Mouse (Mus musculus): Measurements from ENCODE around the gene Bst2. TPM values are rescaled to one million over a fixed set of nuclear protein-coding genes. Genes with fewer than 3 reads are reported as not detected.

Gene Bst2
- polyA plus RNA-seq, 1 experiment from 2014 or later = 11.8 TPM

DNA sequence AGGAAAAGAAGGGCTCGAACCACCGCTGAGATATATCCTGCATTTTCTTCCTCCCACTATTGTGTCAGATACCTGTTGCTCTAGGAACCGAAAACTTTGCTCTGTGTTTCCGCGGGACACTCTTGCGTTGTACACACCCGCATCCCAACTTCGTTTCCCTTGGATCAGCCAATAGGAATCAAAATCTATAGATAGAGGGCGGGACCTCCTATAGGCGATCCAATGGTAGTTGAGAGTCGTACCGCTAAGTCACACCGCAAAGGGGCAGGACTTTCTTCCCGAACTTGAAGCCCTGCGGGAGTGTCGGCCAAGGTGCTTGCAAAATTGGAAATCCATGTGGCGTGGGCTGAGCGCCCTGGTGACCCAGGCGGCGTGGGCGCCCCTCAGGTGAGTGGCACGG, 48.8 kb downstream of the Bst2 start:
- Histone ChIP-seq H3K4me1 (replicated peaks; ENCODE audit: control insufficient read depth, insufficient read depth, low read length) (peaks cover 15% of the 10 kb centered on the region), H3K27ac (ENCODE audit: low read depth) (peak overlapping the region; percentile 83; the same call in 1 of the 2 replicates), H3K27me3 (replicated peaks; ENCODE audit: control insufficient read depth, insufficient read depth, low read length) (no peaks in the 10 kb centered on the region), H3K9ac (ENCODE audit: low read length) (peak overlapping the region; percentile 67), H3K4me3 (ENCODE audit: low read depth, low read length) (peak overlapping the region; percentile 86), H3K9me3 (ENCODE audit: control insufficient read depth, low read length) (no peaks in the 10 kb centered on the region), H3K36me3 (ENCODE audit: control insufficient read depth, insufficient read depth, low read length) (peaks cover 28% of the 10 kb centered on the region), H3K4me2 (ENCODE audit: low read length) (peak overlapping the region; percentile 95)
- WGBS = under 1% methylated on average over 22 of the region's 22 CpGs
- peak; percentile 95 for DNase-seq (ENCODE audit: low spot score)
- ATAC-seq (replicated peaks; ENCODE audit: low FRiP score, low TSS enrichment, low read depth) = peak; percentile 87

DNA sequence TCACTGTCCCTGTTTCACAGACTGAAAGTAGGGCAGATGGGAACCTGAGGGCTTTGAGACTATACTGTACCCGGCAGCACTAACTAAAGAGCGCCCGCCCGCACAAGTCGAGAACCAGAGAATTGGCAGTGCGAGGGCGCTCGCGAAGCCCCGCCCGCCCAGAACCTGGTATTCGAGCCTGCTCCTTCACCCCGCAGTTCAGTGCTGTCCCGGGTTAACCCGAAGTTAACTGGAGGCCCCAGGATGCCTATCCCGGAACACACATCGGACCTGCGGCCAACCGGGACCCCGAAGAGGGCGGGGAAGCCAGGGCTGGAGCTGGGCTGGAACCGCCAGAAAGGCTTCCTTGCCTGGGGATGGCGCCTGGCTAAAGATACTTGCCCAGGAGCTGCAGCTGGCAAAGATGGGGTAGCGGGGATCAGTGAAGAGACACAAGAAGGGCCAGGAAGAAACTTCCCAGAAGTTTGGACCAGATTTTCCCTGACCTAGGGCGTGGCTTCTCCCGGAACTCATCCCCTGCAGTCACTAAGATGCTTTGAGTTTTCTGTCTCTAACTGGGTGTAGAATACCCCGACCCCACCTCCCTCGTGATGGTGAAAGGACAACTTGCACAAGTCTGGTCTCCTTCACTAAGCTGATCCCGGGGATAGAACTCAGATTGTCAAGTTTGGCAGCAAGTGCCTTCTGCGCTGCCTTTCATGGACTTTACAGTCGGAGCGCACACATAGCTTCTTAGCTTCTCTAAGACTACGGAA, 49.4 kb downstream of the Bst2 start, which contains the start of gene Gtpbp3:
Gene Gtpbp3 (plus strand): TSS at position 413 of the 755 bp plus-strand sequence.
- H3K4me1 ChIP-seq (replicated peaks; ENCODE audit: control insufficient read depth, insufficient read depth, low read length) = peaks cover 15% of the 10 kb centered on the region
- peak within 1 kb of the TSS; percentile 67 for H3K9ac ChIP-seq (ENCODE audit: low read length)
- peak within 1 kb of the TSS; percentile 95 for H3K4me2 ChIP-seq (ENCODE audit: low read length)
- H3K36me3 ChIP-seq (ENCODE audit: control insufficient read depth, insufficient read depth, low read length) = peaks cover 25% of the 10 kb centered on the region
- WGBS = under 1% methylated on average over 33 of the region's 33 CpGs
- no peaks in the 10 kb centered on the region for H3K27me3 ChIP-seq (replicated peaks; ENCODE audit: control insufficient read depth, insufficient read depth, low read length)
- ATAC-seq (replicated peaks; ENCODE audit: low FRiP score, low TSS enrichment, low read depth) = peak; percentile 37; the same call in 1 of the 2 replicates
- peak within 1 kb of the TSS; percentile 83 for H3K27ac ChIP-seq (ENCODE audit: low read depth)
- peak within 1 kb of the TSS; percentile 86 for H3K4me3 ChIP-seq (ENCODE audit: low read depth, low read length)
- H3K9me3 ChIP-seq (ENCODE audit: control insufficient read depth, low read length) = no peaks in the 10 kb centered on the region
- peak; percentile 84 for DNase-seq (ENCODE audit: low spot score)

DNA sequence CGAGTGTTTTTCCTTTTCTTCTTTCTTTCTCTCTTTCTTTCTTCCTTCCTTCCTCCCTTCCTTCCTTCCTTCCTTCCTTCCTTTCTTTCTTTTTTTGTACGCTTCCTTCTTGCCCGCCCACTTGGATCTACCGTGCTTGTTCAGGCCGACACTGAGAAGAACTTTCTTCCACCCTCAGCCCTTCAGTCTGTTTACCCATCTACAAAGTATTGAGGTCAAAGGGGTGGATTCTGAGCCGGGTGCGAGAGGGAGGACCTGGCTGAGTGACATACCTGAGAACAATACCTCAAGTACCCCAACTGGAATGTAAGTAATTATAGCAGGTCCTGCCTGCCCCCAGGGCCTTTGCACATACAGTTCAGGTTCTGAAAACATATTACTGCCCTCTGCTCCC, 51.1 kb downstream of the Bst2 start:
- no peak for DNase-seq (ENCODE audit: low spot score)

DNA sequence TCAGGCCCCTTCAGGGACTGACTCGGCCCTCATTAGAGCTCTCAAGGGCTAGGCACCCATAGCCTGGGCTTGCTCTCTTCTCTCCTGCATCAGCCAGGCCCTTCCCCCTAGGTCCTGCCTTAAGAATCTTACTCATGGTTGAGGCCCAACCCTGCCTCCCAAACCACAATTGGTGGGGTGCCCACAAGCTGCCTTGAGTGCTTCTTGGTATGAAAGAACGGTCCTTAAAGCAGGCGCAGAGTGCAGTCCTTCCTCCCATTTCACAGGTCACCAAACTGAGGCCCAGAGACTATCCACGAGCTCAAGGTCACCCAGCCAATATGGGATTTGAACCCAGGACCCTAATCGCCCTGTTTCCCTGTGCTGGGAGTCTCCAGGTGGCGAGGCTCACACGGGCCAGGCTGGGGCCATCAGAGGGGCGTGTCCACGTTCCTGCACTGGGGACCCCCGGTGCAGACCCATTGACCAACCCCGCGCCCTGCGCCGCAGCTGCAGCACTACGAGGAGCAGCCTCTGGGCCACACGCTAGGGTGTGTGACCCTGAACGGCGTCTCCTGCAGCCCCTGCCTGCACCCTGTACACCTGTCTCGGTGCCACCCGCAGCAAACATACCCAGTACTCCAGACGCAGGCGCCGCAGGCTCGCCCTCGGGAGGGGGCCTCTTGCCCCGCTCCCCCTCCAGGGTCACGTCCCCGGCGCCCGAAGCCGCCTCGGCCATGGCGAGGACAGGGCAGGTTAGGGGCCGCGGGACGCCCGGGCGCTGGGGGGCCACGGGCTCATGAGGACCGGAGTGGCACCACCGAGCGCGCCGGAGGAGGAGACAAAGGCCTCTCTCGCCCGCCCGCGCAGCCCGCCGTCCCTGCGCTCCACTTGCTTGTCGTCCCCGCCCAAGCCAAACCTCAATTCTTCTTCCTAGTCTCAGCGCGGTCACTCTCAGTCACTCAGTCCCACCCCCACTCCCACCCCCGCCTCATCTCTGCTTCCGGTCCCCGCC, 51.8 kb downstream of the Bst2 start, which contains the start of gene Ano8:
Gene Ano8 (minus strand): TSS at position 822 of the 994 bp plus-strand sequence.
- H3K27me3 ChIP-seq (replicated peaks; ENCODE audit: control insufficient read depth, insufficient read depth, low read length) = no peaks in the 10 kb centered on the region
- DNase-seq (ENCODE audit: low spot score) (peak; percentile 88), ATAC-seq (replicated peaks; ENCODE audit: low FRiP score, low TSS enrichment, low read depth) (peak; percentile 65)
- H3K9ac ChIP-seq (ENCODE audit: low read length) = peak within 1 kb of the TSS; percentile 78
- peaks cover 15% of the 10 kb centered on the region for H3K4me1 ChIP-seq (replicated peaks; ENCODE audit: control insufficient read depth, insufficient read depth, low read length)
- peak within 1 kb of the TSS; percentile 86 for H3K4me2 ChIP-seq (ENCODE audit: low read length)
- H3K9me3 ChIP-seq (ENCODE audit: control insufficient read depth, low read length) = no peaks in the 10 kb centered on the region
- 5% methylated on average over 55 of the region's 58 CpGs for WGBS
- peak within 1 kb of the TSS; percentile 79 for H3K4me3 ChIP-seq (ENCODE audit: low read depth, low read length)
- peaks cover 11% of the 10 kb centered on the region; the same call in 1 of the 2 replicates for H3K36me3 ChIP-seq (ENCODE audit: control insufficient read depth, insufficient read depth, low read length)
- peak within 1 kb of the TSS; percentile 69 for H3K27ac ChIP-seq (ENCODE audit: low read depth)

More for the DNA sequence above, 51.1 kb downstream of the Bst2 start:
- Histone ChIP-seq H3K9ac (ENCODE audit: low read length) (no peak overlapping the region), H3K27me3 (replicated peaks; ENCODE audit: control insufficient read depth, insufficient read depth, low read length) (no peaks in the 10 kb centered on the region), H3K27ac (ENCODE audit: low read depth) (peak overlapping the region; percentile 69; the same call in 1 of the 2 replicates), H3K4me2 (ENCODE audit: low read length) (peak overlapping the region; percentile 86), H3K4me3 (ENCODE audit: low read depth, low read length) (peak overlapping the region; percentile 79), H3K36me3 (ENCODE audit: control insufficient read depth, insufficient read depth, low read length) (peaks cover 14% of the 10 kb centered on the region; the same call in 1 of the 2 replicates), H3K9me3 (ENCODE audit: control insufficient read depth, low read length) (no peaks in the 10 kb centered on the region), H3K4me1 (replicated peaks; ENCODE audit: control insufficient read depth, insufficient read depth, low read length) (peaks cover 15% of the 10 kb centered on the region)
- no peak for ATAC-seq (replicated peaks; ENCODE audit: low FRiP score, low TSS enrichment, low read depth)
- 5% methylated on average over 7 of the region's 7 CpGs for WGBS

DNA sequence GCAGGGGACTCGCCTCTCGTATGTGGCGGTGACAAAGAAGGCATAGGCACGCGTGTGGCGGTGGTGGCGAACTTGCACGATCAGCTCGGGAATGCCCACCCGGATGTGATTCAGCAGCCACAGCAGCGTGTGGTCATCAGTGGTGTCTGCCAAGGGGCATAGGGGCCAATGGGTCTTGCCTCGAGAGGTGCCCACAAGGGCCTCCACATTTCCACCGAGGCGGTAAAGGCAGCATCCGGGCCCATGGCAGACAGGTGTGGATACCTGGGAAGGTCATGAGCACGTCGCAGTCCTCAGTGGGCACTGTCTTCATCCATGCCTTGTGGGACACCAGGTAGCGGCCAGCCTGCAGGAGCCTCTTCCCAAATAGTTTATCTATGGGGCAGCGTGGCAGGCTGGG, 52.5 kb downstream of the Bst2 start:
- H3K9me3 ChIP-seq (ENCODE audit: control insufficient read depth, low read length) = no peaks in the 10 kb centered on the region
- H3K4me1 ChIP-seq (replicated peaks; ENCODE audit: control insufficient read depth, insufficient read depth, low read length) = peaks cover 15% of the 10 kb centered on the region
- H3K9ac ChIP-seq (ENCODE audit: low read length) = no peak overlapping the region
- 0 out of 2 replicates have a peak, but pooled peaks cover 16% of the 10 kb centered on the region for H3K36me3 ChIP-seq (ENCODE audit: control insufficient read depth, insufficient read depth, low read length)
- H3K4me2 ChIP-seq (ENCODE audit: low read length) = peak overlapping the region; percentile 86
- ATAC-seq (replicated peaks; ENCODE audit: low FRiP score, low TSS enrichment, low read depth) (no peak), DNase-seq (ENCODE audit: low spot score) (no peak)
- 92% methylated on average over 19 of the region's 19 CpGs for WGBS
- no peaks in the 10 kb centered on the region for H3K27me3 ChIP-seq (replicated peaks; ENCODE audit: control insufficient read depth, insufficient read depth, low read length)
- H3K27ac ChIP-seq (ENCODE audit: low read depth) = no peak overlapping the region
- H3K4me3 ChIP-seq (ENCODE audit: low read depth, low read length) = no peak overlapping the region

Other genes with a start within 250 kb of the Bst2 start
- gene Use1, start 170.6 kb downstream of the Bst2 start, polyA plus RNA-seq (2014; fragmentation: Nextera tagmentation; extraction: Ambion mirVana) = 110 and 111 TPM in 2 replicates
- 3.5 and 5.3 TPM in 2 replicates for gene Ocel1, start 166.2 kb downstream of the Bst2 start, polyA plus RNA-seq (2014; fragmentation: Nextera tagmentation; extraction: Ambion mirVana)
- gene Nr2f6, start 155.5 kb downstream of the Bst2 start, polyA plus RNA-seq (2014; fragmentation: Nextera tagmentation; extraction: Ambion mirVana) = 71.8 and 92.8 TPM in 2 replicates
- 8.3 and 9.4 TPM in 2 replicates for gene Ushbp1, start 141.7 kb downstream of the Bst2 start, polyA plus RNA-seq (2014; fragmentation: Nextera tagmentation; extraction: Ambion mirVana)
- 95.1 and 99.9 TPM in 2 replicates for gene Babam1, start 140.6 kb downstream of the Bst2 start, polyA plus RNA-seq (2014; fragmentation: Nextera tagmentation; extraction: Ambion mirVana)
- 30.5 and 33.5 TPM in 2 replicates for gene Ankle1, start 131.4 kb downstream of the Bst2 start, polyA plus RNA-seq (2014; fragmentation: Nextera tagmentation; extraction: Ambion mirVana)
- gene Abhd8, start 73.8 kb downstream of the Bst2 start, polyA plus RNA-seq (2014; fragmentation: Nextera tagmentation; extraction: Ambion mirVana) = 29.4 and 30.8 TPM in 2 replicates
- gene Mrpl34, start 72.5 kb downstream of the Bst2 start, polyA plus RNA-seq (2014; fragmentation: Nextera tagmentation; extraction: Ambion mirVana) = 183 and 191 TPM in 2 replicates
- 102 TPM in 2 replicates for gene Dda1, start 68.3 kb downstream of the Bst2 start, polyA plus RNA-seq (2014; fragmentation: Nextera tagmentation; extraction: Ambion mirVana)
- 1.2 and 1.7 TPM in 2 replicates for gene Ano8, start 51.5 kb downstream of the Bst2 start, polyA plus RNA-seq (2014; fragmentation: Nextera tagmentation; extraction: Ambion mirVana)
- gene Gtpbp3, start 49.4 kb downstream of the Bst2 start, polyA plus RNA-seq (2014; fragmentation: Nextera tagmentation; extraction: Ambion mirVana) = 6.1 and 6.2 TPM in 2 replicates
- gene Plvap, start 25.7 kb downstream of the Bst2 start, polyA plus RNA-seq (2014; fragmentation: Nextera tagmentation; extraction: Ambion mirVana) = 59.3 and 63.7 TPM in 2 replicates
- 0.54 and 0.58 TPM in 2 replicates for gene Ccdc194, start 11.7 kb downstream of the Bst2 start, polyA plus RNA-seq (2014; fragmentation: Nextera tagmentation; extraction: Ambion mirVana)
- gene Mvb12a, start 5.5 kb upstream of the Bst2 start, polyA plus RNA-seq (2014; fragmentation: Nextera tagmentation; extraction: Ambion mirVana) = 102 and 103 TPM in 2 replicates
- gene Tmem221, start 21.4 kb upstream of the Bst2 start, polyA plus RNA-seq (2014; fragmentation: Nextera tagmentation; extraction: Ambion mirVana) = 0.83 and 1.6 TPM in 2 replicates
- not detected in 2 replicates for gene Nxnl1, start 29.1 kb upstream of the Bst2 start, polyA plus RNA-seq (2014; fragmentation: Nextera tagmentation; extraction: Ambion mirVana)
- 15.8 and 20.0 TPM in 2 replicates for gene Slc27a1, start 31.4 kb upstream of the Bst2 start, polyA plus RNA-seq (2014; fragmentation: Nextera tagmentation; extraction: Ambion mirVana)
- 273 and 286 TPM in 2 replicates for gene Pgls, start 54.7 kb upstream of the Bst2 start, polyA plus RNA-seq (2014; fragmentation: Nextera tagmentation; extraction: Ambion mirVana)
- gene Fam129c, start 60.2 kb upstream of the Bst2 start, polyA plus RNA-seq (2014; fragmentation: Nextera tagmentation; extraction: Ambion mirVana) = 3.1 and 4.9 TPM in 2 replicates
- gene Colgalt1, start 73.5 kb upstream of the Bst2 start, polyA plus RNA-seq (2014; fragmentation: Nextera tagmentation; extraction: Ambion mirVana) = 84.4 and 85.3 TPM in 2 replicates
- gene Unc13a, start 134.3 kb upstream of the Bst2 start, polyA plus RNA-seq (2014; fragmentation: Nextera tagmentation; extraction: Ambion mirVana) = 1.6 and 2.4 TPM in 2 replicates
- 4.1 and 4.5 TPM in 2 replicates for gene Jak3, start 138.8 kb upstream of the Bst2 start, polyA plus RNA-seq (2014; fragmentation: Nextera tagmentation; extraction: Ambion mirVana)
- 0.98 and 1.4 TPM in 2 replicates for gene Insl3, start 151.8 kb upstream of the Bst2 start, polyA plus RNA-seq (2014; fragmentation: Nextera tagmentation; extraction: Ambion mirVana)
- gene B3gnt3, start 164.3 kb upstream of the Bst2 start, polyA plus RNA-seq (2014; fragmentation: Nextera tagmentation; extraction: Ambion mirVana) = 6.9 and 8.4 TPM in 2 replicates
- 5.8 and 6.9 TPM in 2 replicates for gene Fcho1, start 188.3 kb upstream of the Bst2 start, polyA plus RNA-seq (2014; fragmentation: Nextera tagmentation; extraction: Ambion mirVana)

Measured in intestine, embryonic 14.5 days (tissue).